Mouse (Mus musculus) NIH3T3 (cell line): ENCODE results near the gene Ptprg.
A peak's percentile ranks its signal among the peaks of the same experiment; 100 is the strongest.
"Not testable (repeated sequence)": the region's sequence is repeated elsewhere in the genome, so short reads cannot be mapped to it uniquely, and the experiment has no call there.

ENCODE experiments used
- DNase-seq: peaks from one replicate; pipeline ENCODE4 v3.0.0-alpha.2; 2012; ENCODE audit warnings: low read depth

Ptprg gene

GRCm38 (mm10) chr14:11743726-11744125, 190.4 kb downstream of the Ptprg start:
- DNase-seq = no peak

- DNase-seq = no peak
These were observed 199.3 kb downstream of the Ptprg start for GRCm38 (mm10) chr14:11752678-11753077.

GRCm38 (mm10) chr14:11754656-11755055, 201.3 kb downstream of the Ptprg start:
- DNase-seq = no peak

GRCm38 (mm10) chr14:11758185-11758584, 204.9 kb downstream of the Ptprg start:
- DNase-seq = no peak

GRCm38 (mm10) chr14:11759356-11759755, 206.0 kb downstream of the Ptprg start:
- no peak for DNase-seq

GRCm38 (mm10) chr14:11762995-11763394, 209.7 kb downstream of the Ptprg start:
- no peak for DNase-seq

- no peak for DNase-seq
These were observed 219.4 kb downstream of the Ptprg start for GRCm38 (mm10) chr14:11772736-11773135.

GRCm38 (mm10) chr14:11774476-11775037, 221.2 kb downstream of the Ptprg start:
- peak; percentile 10 for DNase-seq

GRCm38 (mm10) chr14:11775204-11775603, 221.9 kb downstream of the Ptprg start:
- DNase-seq = no peak

GRCm38 (mm10) chr14:11775951-11776495, 222.7 kb downstream of the Ptprg start:
- DNase-seq = no peak

GRCm38 (mm10) chr14:11776566-11776965, 223.2 kb downstream of the Ptprg start:
- DNase-seq = no peak

- DNase-seq = no peak
These were observed 237.9 kb downstream of the Ptprg start for GRCm38 (mm10) chr14:11791190-11791589.

- DNase-seq = no peak
These were observed 240.5 kb downstream of the Ptprg start for GRCm38 (mm10) chr14:11793847-11794246.

- no peak for DNase-seq
These were observed 249.2 kb downstream of the Ptprg start for GRCm38 (mm10) chr14:11802355-11803035.

- no peak for DNase-seq
These were observed 253.3 kb downstream of the Ptprg start for GRCm38 (mm10) chr14:11806674-11807073.

- no peak for DNase-seq
These were observed 254.1 kb downstream of the Ptprg start for GRCm38 (mm10) chr14:11807465-11807864.

GRCm38 (mm10) chr14:11811142-11811761, 257.9 kb downstream of the Ptprg start:
- DNase-seq = peak; percentile 13

- no peak for DNase-seq
These were observed 259.0 kb downstream of the Ptprg start for GRCm38 (mm10) chr14:11812291-11812690.

- DNase-seq = not testable (repeated sequence)
These were observed 261.5 kb downstream of the Ptprg start for GRCm38 (mm10) chr14:11814811-11815210.

- no peak for DNase-seq
These were observed 263.9 kb downstream of the Ptprg start for GRCm38 (mm10) chr14:11817236-11817635.

- DNase-seq = no peak
These were observed 264.7 kb downstream of the Ptprg start for GRCm38 (mm10) chr14:11818054-11818453.

GRCm38 (mm10) chr14:11818721-11819120, 265.4 kb downstream of the Ptprg start:
- no peak for DNase-seq

GRCm38 (mm10) chr14:11819326-11819725, 266.0 kb downstream of the Ptprg start:
- no peak for DNase-seq
